Comparison of ENCODE assay signal across 8 mouse cellular contexts in genomic region chr12:119426887-119427204, GRCm38 (mm10).
A peak's percentile ranks its signal among the peaks of the same experiment; 100 is the strongest.
DNase-seq lines count a peak whose midpoint lies in the region; ATAC-seq and TF ChIP-seq lines count a peak whose summit lies in the region.

No protein-coding gene starts in this region.

- no peak overlapping the region for H3K4me3 ChIP-seq in liver, embryonic 12.5 days
- no peak overlapping the region for H3K4me3 ChIP-seq in forebrain, embryonic 16.5 days (replicated peaks; ENCODE audit: low read length)
- H3K4me3 ChIP-seq in midbrain, embryonic 14.5 days (replicated peaks; ENCODE audit: low read depth, low read length) = no peak overlapping the region

- H3K9ac ChIP-seq in liver, embryonic 12.5 days = no peak overlapping the region
- H3K9ac ChIP-seq in forebrain, embryonic 16.5 days (replicated peaks; ENCODE audit: low read depth, low read length) = no peak overlapping the region
- H3K9ac ChIP-seq in midbrain, embryonic 14.5 days (replicated peaks; ENCODE audit: low read length) = no peak overlapping the region

- DNase-seq in liver = peak; percentile 23
- peak; percentile 83 for DNase-seq in brain, embryonic 14.5 days (ENCODE audit: low read depth)
- peak; percentile 47 for DNase-seq in kidney, adult 18-20 months
- peak; percentile 28 to 32 for DNase-seq in left cerebral cortex, postnatal 36 days (ENCODE audit: low spot score in 2 of 2)
- peak; percentile 86 for DNase-seq in midbrain, embryonic 14.5 days
- DNase-seq in thymus, postnatal 4 days = peak; percentile 23

- WGBS in liver, embryonic 12.5 days (ENCODE audit: insufficient replicate concordance) = 63% methylated on average over 1 of the region's 1 CpGs
- WGBS in forebrain, embryonic 16.5 days = 78% methylated on average over 1 of the region's 1 CpGs
- 58% methylated on average over 1 of the region's 1 CpGs for WGBS in midbrain, embryonic 14.5 days

- ATAC-seq in liver, embryonic 12.5 days = no peak; the same call in 1 of the 2 replicates
- peak; percentile 81 for ATAC-seq in forebrain, embryonic 16.5 days
- peak; percentile 68; the same call in 1 of the 2 replicates for ATAC-seq in midbrain, embryonic 14.5 days (ENCODE audit: low FRiP score, low TSS enrichment)

- H3K36me3 ChIP-seq in liver, embryonic 12.5 days = no peaks in the 10 kb centered on the region
- H3K36me3 ChIP-seq in forebrain, embryonic 16.5 days (ENCODE audit: control insufficient read depth, insufficient read depth) = no peaks in the 10 kb centered on the region
- H3K36me3 ChIP-seq in midbrain, embryonic 14.5 days (ENCODE audit: control insufficient read depth, insufficient read depth, low read length) = no peaks in the 10 kb centered on the region

- no peak overlapping the region for H3K27ac ChIP-seq in liver, embryonic 12.5 days
- no peak overlapping the region for H3K27ac ChIP-seq in forebrain, embryonic 16.5 days (ENCODE audit: low read length)
- no peak overlapping the region for H3K27ac ChIP-seq in midbrain, embryonic 14.5 days (replicated peaks; ENCODE audit: low read depth, low read length)

- no peaks in the 10 kb centered on the region for H3K27me3 ChIP-seq in liver, embryonic 12.5 days (replicated peaks)
- no peaks in the 10 kb centered on the region for H3K27me3 ChIP-seq in forebrain, embryonic 16.5 days (replicated peaks; ENCODE audit: control insufficient read depth, insufficient read depth, low read length)
- no peaks in the 10 kb centered on the region for H3K27me3 ChIP-seq in midbrain, embryonic 14.5 days (ENCODE audit: control insufficient read depth, insufficient read depth, low read length)

- no peak overlapping the region for H3K4me2 ChIP-seq in liver, embryonic 12.5 days
- H3K4me2 ChIP-seq in forebrain, embryonic 16.5 days (ENCODE audit: low read length) = no peak overlapping the region
- no peak overlapping the region for H3K4me2 ChIP-seq in midbrain, embryonic 14.5 days (ENCODE audit: low read length)

- H3K9me3 ChIP-seq in liver, embryonic 12.5 days (replicated peaks) = no peaks in the 10 kb centered on the region
- no peaks in the 10 kb centered on the region for H3K9me3 ChIP-seq in forebrain, embryonic 16.5 days (ENCODE audit: control insufficient read depth, low read length)
- no peaks in the 10 kb centered on the region for H3K9me3 ChIP-seq in midbrain, embryonic 14.5 days (ENCODE audit: control insufficient read depth, low read length)

- intact Hi-C loops in left cerebral cortex, postnatal 36 days (cut with DNase I) = loop anchor here (5.0 kb wide), 2 partner anchors 500 to 555 kb away; no protein-coding TSS in a partner anchor

- H3K4me1 ChIP-seq in liver, embryonic 12.5 days = no peaks in the 10 kb centered on the region
- H3K4me1 ChIP-seq in forebrain, embryonic 16.5 days (replicated peaks; ENCODE audit: control insufficient read depth, insufficient read depth, low read length) = no peaks in the 10 kb centered on the region
- no peaks in the 10 kb centered on the region for H3K4me1 ChIP-seq in midbrain, embryonic 14.5 days (ENCODE audit: control insufficient read depth, insufficient read depth, low read length)

- peak; percentile 75; the same call in 1 of the 2 replicates for TF ChIP-seq CTCF in brain, embryonic 14.5 days (IDR thresholded peaks at IDR 0.05; ENCODE audit: borderline replicate concordance, extremely low read depth, insufficient read depth, insufficient read length)

- no peak for TF ChIP-seq POLR2A in brain, embryonic 14.5 days (IDR thresholded peaks at IDR 0.05; ENCODE audit: borderline replicate concordance, extremely low read depth, insufficient read depth, insufficient read length, poor library complexity, severe bottlenecking)

Comparison
In these comparisons a context has a peak if more than half of its experiments do, and no peak if none do; other contexts are left out.
1. DNase-seq: peak in every context shown above with its lines; median percentile 86 in midbrain, embryonic 14.5 days; 83 in brain, embryonic 14.5 days; 47 in kidney, adult 18-20 months; 30 in left cerebral cortex, postnatal 36 days; 23 in liver; 23 in thymus, postnatal 4 days.